Mouse (Mus musculus): ENCODE results near the gene Gm9733. TPM values are rescaled to one million over a fixed set of nuclear protein-coding genes. Genes with fewer than 3 reads are reported as not detected.
"Not testable (repeated sequence)": the region's sequence is repeated elsewhere in the genome, so short reads cannot be mapped to it uniquely, and the experiment has no call there.

Gene Gm9733
- 0.60 and 1.8 TPM in 2 replicates for polyA plus RNA-seq (2012; rRNA removed)

- TF ChIP-seq CTCF (IDR thresholded peaks at IDR 0.05; ENCODE audit: insufficient read depth, low read length) (no peak), POLR2A (IDR thresholded peaks at IDR 0.05; ENCODE audit: borderline replicate concordance, extremely low read depth, low read depth, low read length) (no peak)
- 72% methylated on average over 3 of the region's 3 CpGs for WGBS
- no peak for DNase-seq
- Histone ChIP-seq H3K4me3 (replicated peaks; ENCODE audit: extremely low read depth, low read depth, low read length) (no peak within 1 kb of the TSS), H3K4me1 (ENCODE audit: control insufficient read depth, insufficient read depth, low read length) (no peaks in the 10 kb centered on the region)
Measured at GRCm38 (mm10) chr3:15332063-15332462, at the start of gene Gm9733. Gene Gm9733, minus strand, starts transcription at chr3:15332302.

GRCm38 (mm10) chr3:15355690-15356089, 23.6 kb upstream of the Gm9733 start:
- 63% methylated on average over 3 of the region's 3 CpGs for WGBS
- H3K4me1 ChIP-seq (ENCODE audit: control insufficient read depth, insufficient read depth, low read length); H3K4me3 ChIP-seq (replicated peaks; ENCODE audit: extremely low read depth, low read depth, low read length); DNase-seq: not testable (repeated sequence)

GRCm38 (mm10) chr3:15350318-15350717, 18.2 kb upstream of the Gm9733 start:
- 78% methylated on average over 1 of the region's 2 CpGs for WGBS
- DNase-seq; H3K4me1 ChIP-seq (ENCODE audit: control insufficient read depth, insufficient read depth, low read length); H3K4me3 ChIP-seq (replicated peaks; ENCODE audit: extremely low read depth, low read depth, low read length): not testable (repeated sequence)

DNA sequence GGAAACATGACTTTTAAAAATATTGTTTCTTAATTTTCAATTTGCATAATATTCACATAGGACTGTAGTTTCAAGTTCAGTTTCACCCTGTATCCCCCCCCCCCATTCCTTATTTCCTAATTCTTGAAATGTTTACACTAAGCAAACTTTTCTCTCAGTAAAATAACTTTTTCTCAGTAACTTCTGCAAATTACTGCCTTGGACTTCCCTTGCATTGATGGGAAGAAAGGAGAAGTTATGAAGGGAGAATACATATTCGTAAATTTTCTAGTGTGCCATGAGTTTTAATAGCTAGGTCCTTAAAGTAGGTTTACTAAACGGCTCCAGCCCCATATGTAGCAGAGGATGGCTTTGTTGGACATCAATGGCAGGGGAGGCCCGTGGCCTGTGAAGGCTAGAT, 13.5 kb upstream of the Gm9733 start:
- DNase-seq; H3K4me1 ChIP-seq (ENCODE audit: control insufficient read depth, insufficient read depth, low read length); H3K4me3 ChIP-seq (replicated peaks; ENCODE audit: extremely low read depth, low read depth, low read length): not testable (repeated sequence)
- WGBS: 46% methylated on average over 3 of the region's 3 CpGs

- TF ChIP-seq POLR2A (IDR thresholded peaks at IDR 0.05; ENCODE audit: borderline replicate concordance, extremely low read depth, low read depth, low read length) (no peak), CTCF (IDR thresholded peaks at IDR 0.05; ENCODE audit: insufficient read depth, low read length) (no peak)
- Histone ChIP-seq H3K4me3 (replicated peaks; ENCODE audit: extremely low read depth, low read depth, low read length) (no peak overlapping the region), H3K4me1 (ENCODE audit: control insufficient read depth, insufficient read depth, low read length) (no peaks in the 10 kb centered on the region)
- no peak for DNase-seq
- 62% methylated on average over 1 of the region's 1 CpGs for WGBS
Measured at GRCm38 (mm10) chr3:15340287-15340686, 8.2 kb upstream of the Gm9733 start.

GRCm38 (mm10) chr3:15334182-15334581, 2.1 kb upstream of the Gm9733 start:
- Histone ChIP-seq H3K4me3 (replicated peaks; ENCODE audit: extremely low read depth, low read depth, low read length) (no peak overlapping the region), H3K4me1 (ENCODE audit: control insufficient read depth, insufficient read depth, low read length) (no peaks in the 10 kb centered on the region)
- 63% methylated on average over 2 of the region's 2 CpGs for WGBS
- no peak for TF ChIP-seq CTCF (IDR thresholded peaks at IDR 0.05; ENCODE audit: insufficient read depth, low read length)
- TF ChIP-seq POLR2A (IDR thresholded peaks at IDR 0.05; ENCODE audit: borderline replicate concordance, extremely low read depth, low read depth, low read length): no peak
- DNase-seq: no peak

GRCm38 (mm10) chr3:15331545-15331944, 557 bp downstream of the Gm9733 start:
- H3K4me1 ChIP-seq (ENCODE audit: control insufficient read depth, insufficient read depth, low read length): no peaks in the 10 kb centered on the region
- TF ChIP-seq POLR2A (IDR thresholded peaks at IDR 0.05; ENCODE audit: borderline replicate concordance, extremely low read depth, low read depth, low read length) (no peak), CTCF (IDR thresholded peaks at IDR 0.05; ENCODE audit: insufficient read depth, low read length) (no peak)
- no peak for DNase-seq
- WGBS: 63% methylated on average over 3 of the region's 3 CpGs
- H3K4me3 ChIP-seq (replicated peaks; ENCODE audit: extremely low read depth, low read depth, low read length): no peak overlapping the region

- Histone ChIP-seq H3K4me1 (ENCODE audit: control insufficient read depth, insufficient read depth, low read length) (no peaks in the 10 kb centered on the region), H3K4me3 (replicated peaks; ENCODE audit: extremely low read depth, low read depth, low read length) (no peak overlapping the region)
- no peak for DNase-seq
- TF ChIP-seq CTCF (IDR thresholded peaks at IDR 0.05; ENCODE audit: insufficient read depth, low read length): no peak
- TF ChIP-seq POLR2A (IDR thresholded peaks at IDR 0.05; ENCODE audit: borderline replicate concordance, extremely low read depth, low read depth, low read length): no peak
Measured at GRCm38 (mm10) chr3:15329549-15329948, 2.6 kb downstream of the Gm9733 start.

- no peak for DNase-seq
- TF ChIP-seq POLR2A (IDR thresholded peaks at IDR 0.05; ENCODE audit: borderline replicate concordance, extremely low read depth, low read depth, low read length): no peak
- no peaks in the 10 kb centered on the region for H3K4me1 ChIP-seq (ENCODE audit: control insufficient read depth, insufficient read depth, low read length)
- 75% methylated on average over 6 of the region's 6 CpGs for WGBS
- H3K4me3 ChIP-seq (replicated peaks; ENCODE audit: extremely low read depth, low read depth, low read length): no peak overlapping the region
Measured at GRCm38 (mm10) chr3:15284424-15285328, 47.4 kb downstream of the Gm9733 start.

DNA sequence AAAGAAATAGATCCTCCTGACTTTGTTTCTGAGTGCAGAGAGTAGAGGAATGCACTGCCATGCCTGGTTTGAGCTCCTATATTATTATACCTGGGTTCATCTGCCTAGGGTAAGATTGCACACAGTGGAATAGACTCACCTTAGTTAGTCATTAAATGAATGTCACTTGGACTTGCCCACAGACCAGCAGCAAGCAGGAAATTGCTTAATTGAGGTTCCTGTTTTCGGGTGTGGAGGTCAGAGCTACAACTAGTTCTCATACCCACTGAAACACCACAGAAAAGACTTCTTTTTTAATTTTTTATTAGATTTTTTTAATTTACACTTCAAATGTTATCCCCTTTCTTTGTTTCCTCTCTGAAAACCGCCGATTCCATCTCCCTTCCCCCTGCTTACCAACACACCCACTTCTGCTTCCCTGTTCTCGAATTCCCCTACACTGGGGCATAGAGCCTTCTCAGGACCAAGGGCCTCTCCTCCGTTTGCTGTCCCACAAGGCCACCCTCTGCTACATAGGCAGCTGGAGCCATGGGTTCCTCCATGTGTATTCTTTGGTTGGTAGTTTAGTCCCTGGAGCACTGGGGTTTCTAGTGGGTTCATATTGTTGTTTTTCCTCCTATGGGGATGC, 56.1 kb downstream of the Gm9733 start:
- TF ChIP-seq POLR2A (IDR thresholded peaks at IDR 0.05; ENCODE audit: borderline replicate concordance, extremely low read depth, low read depth, low read length) (no peak), CTCF (IDR thresholded peaks at IDR 0.05; ENCODE audit: insufficient read depth, low read length) (no peak)
- Histone ChIP-seq H3K4me3 (replicated peaks; ENCODE audit: extremely low read depth, low read depth, low read length) (no peak overlapping the region), H3K4me1 (ENCODE audit: control insufficient read depth, insufficient read depth, low read length) (no peaks in the 10 kb centered on the region)
- DNase-seq: no peak
- 55% methylated on average over 5 of the region's 5 CpGs for WGBS

Measured in lung, adult 2 months (tissue).